Mouse (Mus musculus): Measurements from ENCODE around the gene Fmnl3.

DNA sequence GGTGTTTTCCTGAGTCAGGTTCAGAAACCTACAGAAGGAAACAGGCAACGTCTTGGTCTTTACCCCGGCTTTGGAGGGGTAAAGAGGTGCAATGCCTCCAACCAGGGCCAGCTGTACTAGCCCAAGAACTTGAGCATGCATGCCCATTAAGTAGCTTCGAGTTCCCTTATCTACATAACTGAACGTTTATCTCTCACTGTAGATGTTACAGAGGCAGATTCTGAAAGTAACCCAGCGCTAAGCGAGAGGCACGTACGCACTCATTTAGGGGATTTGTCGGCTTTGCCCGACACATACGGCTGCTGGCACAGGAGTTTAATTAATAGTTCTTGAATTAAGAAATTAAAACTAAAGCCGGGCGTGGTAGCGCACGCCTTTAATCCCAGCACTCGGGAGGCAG, 76.0 kb downstream of the Fmnl3 start:
- TF ChIP-seq POLR2A (IDR thresholded peaks at IDR 0.05; ENCODE audit: control insufficient read depth, extremely low read depth, insufficient read depth, low read length, poor library complexity) = no peak
- no peak for TF ChIP-seq CTCF (IDR thresholded peaks at IDR 0.05; ENCODE audit: borderline replicate concordance, control insufficient read depth, extremely low read depth, insufficient read depth, low read length, poor library complexity)
